Mouse (Mus musculus): Measurements from ENCODE around the gene Gm20388. TPM values are rescaled to one million over a fixed set of nuclear protein-coding genes. Genes with fewer than 3 reads are reported as not detected.

The Gm20388 gene
- polyA plus RNA-seq, 1 experiment from 2014 or later = 7.4 TPM

DNA sequence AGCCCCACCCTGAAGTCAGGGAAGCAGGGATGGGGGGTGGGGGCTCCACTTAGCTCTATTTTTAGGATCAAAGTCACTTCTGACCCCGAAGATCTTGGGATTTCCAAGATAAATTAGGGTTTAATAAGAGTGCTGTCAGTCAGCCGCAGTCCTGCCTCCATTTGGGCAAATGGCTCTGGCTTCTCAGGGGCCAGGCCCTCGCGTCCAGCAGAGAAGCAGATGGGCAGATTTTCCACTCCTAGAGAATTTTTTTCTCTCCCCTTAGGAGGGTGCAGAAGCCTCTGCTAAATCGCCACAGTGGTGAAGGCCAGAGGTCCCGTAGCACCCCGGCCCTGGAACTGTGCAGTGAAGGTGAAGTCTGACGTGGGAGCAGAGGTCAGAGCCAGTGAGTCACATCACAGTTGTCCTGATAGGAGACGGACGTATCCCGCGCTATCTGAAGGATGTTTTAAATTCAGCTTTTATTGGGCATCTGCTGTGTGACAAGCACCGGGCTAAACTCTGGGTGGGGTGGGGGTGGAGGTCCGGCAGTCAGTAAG is 1345.2 kb downstream of the Gm20388 start:
- Histone ChIP-seq H3K9ac (ENCODE audit: low read length) (no peak overlapping the region), H3K4me2 (ENCODE audit: low read depth, low read length) (no peak overlapping the region), H3K9me3 (replicated peaks; ENCODE audit: control insufficient read depth, low read length) (no peaks in the 10 kb centered on the region), H3K36me3 (ENCODE audit: control insufficient read depth, insufficient read depth, low read length) (no peaks in the 10 kb centered on the region), H3K27me3 (ENCODE audit: control insufficient read depth, insufficient read depth, low read length) (no peaks in the 10 kb centered on the region), H3K4me3 (replicated peaks; ENCODE audit: low read length) (no peak overlapping the region), H3K4me1 (ENCODE audit: control insufficient read depth, insufficient read depth, low read length) (peaks cover 13% of the 10 kb centered on the region), H3K27ac (ENCODE audit: low read length) (no peak overlapping the region)
- WGBS = 57% methylated on average over 14 of the region's 14 CpGs
- no peak for ATAC-seq (ENCODE audit: insufficient read depth, low FRiP score)

DNA sequence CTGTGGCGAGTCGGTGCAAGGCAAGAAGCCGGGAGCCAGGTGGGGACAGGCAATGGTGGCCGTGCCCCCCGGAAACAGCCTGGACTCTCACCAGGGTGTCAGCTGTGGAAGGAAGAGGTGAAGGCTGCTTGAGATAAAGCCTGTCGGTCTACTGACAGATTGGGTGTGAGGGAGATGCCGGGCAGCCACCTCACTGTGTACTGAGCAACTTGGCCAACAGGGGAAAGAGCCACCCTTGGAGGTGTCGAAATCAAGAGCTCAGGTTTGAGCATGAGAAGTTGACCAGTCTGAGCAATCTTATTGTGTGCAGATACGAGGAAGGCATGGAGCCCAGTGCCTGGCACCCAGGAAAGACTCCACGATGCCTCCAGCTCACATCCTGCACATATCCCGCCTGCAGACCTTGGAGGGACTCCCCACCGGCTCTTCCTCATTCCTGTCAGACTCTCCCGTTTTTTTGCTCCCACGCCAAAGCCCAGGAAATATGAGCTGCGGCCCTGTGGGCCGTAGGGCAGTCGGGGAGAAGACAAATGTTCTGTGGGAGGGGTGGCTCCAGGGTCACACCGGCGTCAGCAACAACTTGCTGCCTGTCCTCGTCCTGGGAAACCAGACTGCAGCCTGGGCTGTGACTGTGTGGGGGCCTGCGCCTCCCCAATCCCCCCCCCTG is 1347.6 kb downstream of the Gm20388 start:
- ATAC-seq (ENCODE audit: insufficient read depth, low FRiP score) = peak; percentile 22; the same call in 1 of the 2 replicates
- Histone ChIP-seq H3K9me3 (replicated peaks; ENCODE audit: control insufficient read depth, low read length) (no peaks in the 10 kb centered on the region), H3K36me3 (ENCODE audit: control insufficient read depth, insufficient read depth, low read length) (no peaks in the 10 kb centered on the region), H3K4me1 (ENCODE audit: control insufficient read depth, insufficient read depth, low read length) (peaks cover 26% of the 10 kb centered on the region), H3K4me3 (replicated peaks; ENCODE audit: low read length) (no peak overlapping the region), H3K27ac (ENCODE audit: low read length) (no peak overlapping the region), H3K27me3 (ENCODE audit: control insufficient read depth, insufficient read depth, low read length) (no peaks in the 10 kb centered on the region), H3K9ac (ENCODE audit: low read length) (peak overlapping the region; percentile 54), H3K4me2 (ENCODE audit: low read depth, low read length) (no peak overlapping the region)
- 18% methylated on average over 21 of the region's 21 CpGs for WGBS

DNA sequence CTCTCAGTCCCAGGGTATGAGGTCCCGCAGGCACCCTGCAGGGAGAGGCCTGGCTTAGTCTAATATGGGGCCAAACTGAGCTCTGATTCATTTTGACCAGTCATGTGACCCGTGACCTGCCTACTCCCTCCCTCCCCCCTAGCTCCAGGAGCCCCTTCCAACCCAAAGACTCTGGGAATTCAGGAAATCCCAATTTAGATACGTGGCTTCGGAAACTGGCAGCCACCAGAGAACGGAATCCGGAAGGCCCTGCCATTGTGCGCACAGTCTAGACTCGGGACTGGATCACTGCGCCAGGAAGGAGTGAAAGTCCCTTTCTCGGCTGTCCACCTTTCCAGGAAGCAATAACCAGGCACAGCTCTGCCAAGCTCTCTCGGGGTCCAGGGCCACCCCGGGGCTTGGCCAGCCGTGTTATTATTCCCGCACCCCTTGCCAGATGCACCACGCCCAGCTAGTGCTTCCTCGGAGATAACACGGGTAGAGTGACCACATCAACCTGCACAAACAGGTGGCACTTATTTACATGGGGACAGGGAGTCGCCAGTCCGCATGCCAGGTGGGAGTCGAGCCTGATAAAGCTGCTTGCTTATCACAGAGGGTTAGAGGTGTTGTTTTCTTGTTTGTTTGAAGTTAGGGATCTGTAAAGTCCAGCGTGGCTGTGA is 1352.2 kb downstream of the Gm20388 start:
- 51% methylated on average over 21 of the region's 21 CpGs for WGBS
- H3K4me1 ChIP-seq (ENCODE audit: control insufficient read depth, insufficient read depth, low read length) = peaks cover 34% of the 10 kb centered on the region
- H3K36me3 ChIP-seq (ENCODE audit: control insufficient read depth, insufficient read depth, low read length) = no peaks in the 10 kb centered on the region
- no peaks in the 10 kb centered on the region for H3K9me3 ChIP-seq (replicated peaks; ENCODE audit: control insufficient read depth, low read length)
- peak overlapping the region; percentile 46 for H3K9ac ChIP-seq (ENCODE audit: low read length)
- ATAC-seq (ENCODE audit: insufficient read depth, low FRiP score) = peak; percentile 72
- H3K4me3 ChIP-seq (replicated peaks; ENCODE audit: low read length) = 0 out of 2 replicates have a peak overlapping the region, but pooled peaks have one; percentile 6
- H3K4me2 ChIP-seq (ENCODE audit: low read depth, low read length) = peak overlapping the region; percentile 42
- H3K27ac ChIP-seq (ENCODE audit: low read length) = peak overlapping the region; percentile 87
- no peaks in the 10 kb centered on the region for H3K27me3 ChIP-seq (ENCODE audit: control insufficient read depth, insufficient read depth, low read length)

DNA sequence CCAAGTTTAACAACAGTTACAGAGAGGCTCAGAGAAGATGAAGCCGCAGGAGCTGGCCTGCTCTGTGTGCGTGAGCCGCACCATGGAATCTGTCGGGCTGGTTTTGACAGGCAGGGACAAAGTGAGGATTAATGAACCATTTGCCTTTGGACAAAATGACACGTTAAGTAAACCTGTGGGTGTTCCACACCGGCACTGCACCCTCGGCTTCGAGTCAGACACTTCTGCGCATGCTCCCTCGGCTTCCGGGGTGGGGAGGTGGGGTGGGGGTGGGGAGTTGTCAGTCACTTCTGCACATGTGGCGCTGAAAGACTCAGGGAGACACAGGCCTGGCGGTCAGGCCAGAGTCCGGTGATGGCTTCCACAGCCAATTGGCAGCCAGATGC is 1352.7 kb downstream of the Gm20388 start:
- Histone ChIP-seq H3K9ac (ENCODE audit: low read length) (peak overlapping the region; percentile 46), H3K36me3 (ENCODE audit: control insufficient read depth, insufficient read depth, low read length) (no peaks in the 10 kb centered on the region), H3K4me1 (ENCODE audit: control insufficient read depth, insufficient read depth, low read length) (peaks cover 29% of the 10 kb centered on the region), H3K4me2 (ENCODE audit: low read depth, low read length) (peak overlapping the region; percentile 42), H3K27ac (ENCODE audit: low read length) (peak overlapping the region; percentile 87), H3K9me3 (replicated peaks; ENCODE audit: control insufficient read depth, low read length) (no peaks in the 10 kb centered on the region), H3K27me3 (ENCODE audit: control insufficient read depth, insufficient read depth, low read length) (no peaks in the 10 kb centered on the region), H3K4me3 (replicated peaks; ENCODE audit: low read length) (0 out of 2 replicates have a peak overlapping the region, but pooled peaks have one; percentile 6)
- WGBS = 33% methylated on average over 14 of the region's 14 CpGs
- ATAC-seq (ENCODE audit: insufficient read depth, low FRiP score) = peak; percentile 84

DNA sequence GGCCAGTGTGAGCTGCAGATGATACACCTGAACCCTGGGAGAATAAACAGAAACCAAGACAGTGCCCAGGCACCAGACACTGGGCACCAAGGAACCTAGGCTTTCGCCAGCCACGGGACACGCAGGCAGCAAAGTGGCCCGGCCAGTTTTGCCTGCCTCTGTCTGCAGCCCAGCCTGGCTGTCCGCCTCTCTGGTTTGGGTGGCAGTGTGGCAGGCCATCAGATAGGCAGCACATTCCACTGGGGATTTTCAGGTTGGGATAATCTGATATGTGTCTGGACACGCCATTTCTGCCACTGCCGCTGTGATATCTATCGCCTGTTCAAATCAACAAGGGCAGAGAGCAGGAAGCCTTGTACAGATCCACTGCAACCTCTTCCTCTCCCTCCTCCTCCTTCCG is 1353.6 kb downstream of the Gm20388 start:
- Histone ChIP-seq H3K4me1 (ENCODE audit: control insufficient read depth, insufficient read depth, low read length) (peaks cover 21% of the 10 kb centered on the region), H3K27ac (ENCODE audit: low read length) (peak overlapping the region; percentile 86), H3K9ac (ENCODE audit: low read length) (no peak overlapping the region), H3K9me3 (replicated peaks; ENCODE audit: control insufficient read depth, low read length) (no peaks in the 10 kb centered on the region), H3K4me3 (replicated peaks; ENCODE audit: low read length) (no peak overlapping the region), H3K27me3 (ENCODE audit: control insufficient read depth, insufficient read depth, low read length) (no peaks in the 10 kb centered on the region), H3K36me3 (ENCODE audit: control insufficient read depth, insufficient read depth, low read length) (no peaks in the 10 kb centered on the region), H3K4me2 (ENCODE audit: low read depth, low read length) (no peak overlapping the region)
- no peak for ATAC-seq (ENCODE audit: insufficient read depth, low FRiP score)
- 63% methylated on average over 9 of the region's 9 CpGs for WGBS

DNA sequence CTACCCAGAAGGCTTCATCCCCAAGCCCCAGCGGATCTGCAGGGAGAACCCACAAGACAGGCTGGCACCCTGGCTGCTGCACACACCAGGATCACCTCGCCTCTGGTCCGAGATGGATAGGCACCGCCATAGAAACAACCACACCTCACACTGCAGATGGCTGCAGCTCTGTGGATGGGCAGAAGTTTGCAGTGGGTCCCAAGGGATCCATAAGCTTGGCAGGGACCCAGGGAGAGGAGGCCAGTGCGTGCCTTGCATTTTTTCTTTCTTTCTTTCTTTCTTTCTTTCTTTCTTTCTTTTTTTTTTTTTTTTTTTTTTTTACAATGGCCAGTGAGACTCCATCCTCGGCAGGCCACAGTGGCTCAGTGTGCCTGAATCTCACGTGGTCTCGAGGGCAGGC is 1360.9 kb downstream of the Gm20388 start:
- no peak overlapping the region for H3K27ac ChIP-seq (ENCODE audit: low read length)
- H3K4me2 ChIP-seq (ENCODE audit: low read depth, low read length) = no peak overlapping the region
- WGBS = 75% methylated on average over 8 of the region's 8 CpGs
- no peak overlapping the region for H3K4me3 ChIP-seq (replicated peaks; ENCODE audit: low read length)
- H3K4me1 ChIP-seq (ENCODE audit: control insufficient read depth, insufficient read depth, low read length) = no peaks in the 10 kb centered on the region
- H3K9ac ChIP-seq (ENCODE audit: low read length) = no peak overlapping the region
- H3K27me3 ChIP-seq (ENCODE audit: control insufficient read depth, insufficient read depth, low read length) = no peaks in the 10 kb centered on the region
- ATAC-seq (ENCODE audit: insufficient read depth, low FRiP score) = no peak
- H3K36me3 ChIP-seq (ENCODE audit: control insufficient read depth, insufficient read depth, low read length) = no peaks in the 10 kb centered on the region
- no peaks in the 10 kb centered on the region for H3K9me3 ChIP-seq (replicated peaks; ENCODE audit: control insufficient read depth, low read length)

DNA sequence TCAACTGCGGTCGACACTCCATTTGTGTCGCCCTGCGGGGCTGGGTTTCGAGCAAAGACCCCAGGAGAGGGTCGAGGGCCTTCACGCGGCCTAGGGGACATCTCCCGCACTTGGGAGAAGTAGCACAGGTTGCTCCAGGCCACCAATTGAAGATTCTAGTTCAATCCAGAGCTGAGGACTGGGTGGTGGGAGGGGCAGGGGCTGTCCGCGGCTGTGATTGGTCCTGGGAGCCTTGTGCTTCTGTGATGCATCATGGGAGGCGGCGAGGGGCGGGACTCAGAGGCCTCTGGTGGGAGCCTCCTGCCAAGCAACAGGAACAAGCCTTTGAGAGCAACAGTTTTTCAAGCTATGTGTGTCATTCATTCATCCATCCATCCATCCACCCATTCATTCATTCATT is 1362.6 kb downstream of the Gm20388 start:
- peak overlapping the region; percentile 45 for H3K4me2 ChIP-seq (ENCODE audit: low read depth, low read length)
- no peaks in the 10 kb centered on the region for H3K27me3 ChIP-seq (ENCODE audit: control insufficient read depth, insufficient read depth, low read length)
- peak overlapping the region; percentile 25 for H3K4me3 ChIP-seq (replicated peaks; ENCODE audit: low read length)
- no peaks in the 10 kb centered on the region for H3K36me3 ChIP-seq (ENCODE audit: control insufficient read depth, insufficient read depth, low read length)
- no peaks in the 10 kb centered on the region for H3K4me1 ChIP-seq (ENCODE audit: control insufficient read depth, insufficient read depth, low read length)
- H3K9me3 ChIP-seq (replicated peaks; ENCODE audit: control insufficient read depth, low read length) = no peaks in the 10 kb centered on the region
- 45% methylated on average over 14 of the region's 14 CpGs for WGBS
- no peak overlapping the region; the same call in 1 of the 2 replicates for H3K9ac ChIP-seq (ENCODE audit: low read length)
- ATAC-seq (ENCODE audit: insufficient read depth, low FRiP score) = 0 out of 2 replicates have a peak, but pooled peaks have one; percentile 55
- no peak overlapping the region for H3K27ac ChIP-seq (ENCODE audit: low read length)

DNA sequence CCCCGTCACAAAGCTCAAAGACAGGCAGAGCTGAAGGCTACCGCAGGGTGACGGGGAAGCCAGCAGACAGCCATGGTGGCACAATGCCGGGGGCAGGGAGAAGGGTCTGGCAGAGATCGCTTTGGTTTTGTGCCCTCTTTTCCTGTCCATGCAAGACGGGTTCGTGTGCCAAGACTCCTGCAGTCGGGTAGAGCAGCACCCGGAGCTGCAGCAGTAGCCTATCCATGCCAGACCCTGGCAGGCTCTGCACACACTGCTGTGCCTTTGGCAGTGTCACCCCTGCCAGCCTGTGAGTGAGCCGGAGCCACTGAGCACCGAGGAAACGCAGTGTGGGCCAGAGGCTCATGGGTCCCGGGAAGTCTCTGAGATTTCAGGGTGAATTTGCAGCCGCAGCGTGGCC is 1363.0 kb downstream of the Gm20388 start:
- 82% methylated on average over 15 of the region's 15 CpGs for WGBS
- no peaks in the 10 kb centered on the region for H3K27me3 ChIP-seq (ENCODE audit: control insufficient read depth, insufficient read depth, low read length)
- H3K4me1 ChIP-seq (ENCODE audit: control insufficient read depth, insufficient read depth, low read length) = no peaks in the 10 kb centered on the region
- no peak overlapping the region for H3K4me2 ChIP-seq (ENCODE audit: low read depth, low read length)
- H3K4me3 ChIP-seq (replicated peaks; ENCODE audit: low read length) = no peak overlapping the region
- H3K36me3 ChIP-seq (ENCODE audit: control insufficient read depth, insufficient read depth, low read length) = no peaks in the 10 kb centered on the region
- ATAC-seq (ENCODE audit: insufficient read depth, low FRiP score) = no peak; the same call in 1 of the 2 replicates
- H3K27ac ChIP-seq (ENCODE audit: low read length) = no peak overlapping the region
- H3K9me3 ChIP-seq (replicated peaks; ENCODE audit: control insufficient read depth, low read length) = no peaks in the 10 kb centered on the region
- no peak overlapping the region for H3K9ac ChIP-seq (ENCODE audit: low read length)

DNA sequence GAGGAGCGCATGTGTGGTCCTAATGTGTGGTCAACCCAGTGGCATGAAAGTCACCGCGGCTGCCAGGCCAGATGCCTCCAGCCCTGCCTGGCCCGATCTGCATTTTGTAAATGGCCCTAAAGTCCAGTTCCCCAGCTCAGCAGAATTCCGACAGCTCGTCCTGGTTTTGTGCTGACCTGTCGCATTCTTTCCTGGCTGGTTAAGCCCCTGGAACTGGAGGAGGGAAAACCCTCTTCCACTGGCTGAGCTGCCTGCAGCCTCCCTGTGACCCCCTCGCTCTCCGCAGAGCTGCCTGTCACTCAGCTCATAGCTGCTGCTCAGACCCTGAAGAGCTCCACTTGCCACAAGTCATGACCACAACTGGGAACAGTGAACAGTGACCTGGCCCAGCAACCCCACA is 1369.8 kb downstream of the Gm20388 start:
- Histone ChIP-seq H3K4me3 (replicated peaks; ENCODE audit: low read length) (no peak overlapping the region), H3K4me2 (ENCODE audit: low read depth, low read length) (no peak overlapping the region), H3K27me3 (ENCODE audit: control insufficient read depth, insufficient read depth, low read length) (no peaks in the 10 kb centered on the region), H3K36me3 (ENCODE audit: control insufficient read depth, insufficient read depth, low read length) (no peaks in the 10 kb centered on the region), H3K9me3 (replicated peaks; ENCODE audit: control insufficient read depth, low read length) (no peaks in the 10 kb centered on the region), H3K9ac (ENCODE audit: low read length) (no peak overlapping the region), H3K27ac (ENCODE audit: low read length) (no peak overlapping the region), H3K4me1 (ENCODE audit: control insufficient read depth, insufficient read depth, low read length) (no peaks in the 10 kb centered on the region)
- ATAC-seq (ENCODE audit: insufficient read depth, low FRiP score) = no peak
- 67% methylated on average over 9 of the region's 9 CpGs for WGBS
